Mouse (Mus musculus): ENCODE measurements around the gene Ccr4. TPM values are rescaled to one million over a fixed set of nuclear protein-coding genes. Genes with fewer than 3 reads are reported as not detected.
A peak's percentile ranks its signal among the peaks of the same experiment; 100 is the strongest.

The Ccr4 gene
- polyA plus RNA-seq, 1 experiment from 2014 or later, result not detected

DNA sequence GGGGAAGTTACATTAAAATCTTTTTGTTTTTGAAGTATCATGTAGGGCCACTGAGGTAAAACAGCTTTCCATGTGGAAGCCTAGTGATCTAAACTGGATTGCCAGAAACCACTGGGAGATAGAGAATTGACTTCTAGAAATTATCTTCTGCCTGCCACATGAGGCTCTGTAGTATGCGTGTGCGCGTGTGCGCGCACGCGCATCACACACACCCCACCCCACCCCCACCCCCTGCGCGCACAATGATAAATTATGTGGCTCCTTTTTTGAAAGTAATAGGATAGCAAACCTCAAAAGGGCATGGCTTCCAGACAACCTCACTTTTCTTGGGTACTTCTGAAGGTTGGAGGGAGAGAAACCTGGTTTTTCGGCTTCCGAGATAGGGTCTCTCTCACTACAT lies 2.8 kb downstream of the Ccr4 start:
- DNase-seq (ENCODE audit: low spot score), result no peak
- Histone ChIP-seq H3K27me3 (replicated peaks; ENCODE audit: control insufficient read depth, insufficient read depth, low read length) (no peaks in the 10 kb centered on the region), H3K4me3 (ENCODE audit: low read depth, low read length) (no peak overlapping the region), H3K4me1 (replicated peaks; ENCODE audit: control insufficient read depth, insufficient read depth, low read length) (peaks cover 17% of the 10 kb centered on the region), H3K9ac (ENCODE audit: low read depth, low read length) (no peak overlapping the region), H3K4me2 (no peak overlapping the region), H3K9me3 (ENCODE audit: control insufficient read depth, low read length) (no peaks in the 10 kb centered on the region), H3K27ac (ENCODE audit: low read depth, low read length) (no peak overlapping the region), H3K36me3 (ENCODE audit: control insufficient read depth, insufficient read depth, low read length) (no peaks in the 10 kb centered on the region)
- no peak for ATAC-seq (replicated peaks; ENCODE audit: low FRiP score)
- WGBS, result 79% methylated on average over 11 of the region's 11 CpGs

DNA sequence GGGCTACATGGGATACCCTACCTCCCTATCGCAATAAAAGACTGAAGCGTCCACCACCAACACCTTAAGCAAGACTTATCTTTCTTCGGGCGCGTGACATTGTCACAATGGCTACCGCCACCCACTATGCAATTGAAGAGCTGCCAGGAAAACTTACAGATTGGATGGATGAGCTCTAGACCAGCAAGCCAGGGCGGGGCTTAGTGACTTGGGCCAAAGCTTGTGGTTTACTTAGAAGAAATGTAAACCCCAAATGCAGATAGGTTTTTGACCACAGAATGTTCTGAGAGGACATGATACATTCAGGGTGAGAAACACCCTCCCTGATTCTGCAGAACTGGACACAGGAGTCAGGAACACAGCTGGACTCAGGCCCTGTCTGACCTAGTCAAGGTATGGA lies 3.6 kb downstream of the Ccr4 start:
- no peak for DNase-seq (ENCODE audit: low spot score)
- Histone ChIP-seq H3K4me3 (ENCODE audit: low read depth, low read length) (no peak overlapping the region), H3K27ac (ENCODE audit: low read depth, low read length) (no peak overlapping the region), H3K36me3 (ENCODE audit: control insufficient read depth, insufficient read depth, low read length) (no peaks in the 10 kb centered on the region), H3K4me1 (replicated peaks; ENCODE audit: control insufficient read depth, insufficient read depth, low read length) (peaks cover 17% of the 10 kb centered on the region), H3K9me3 (ENCODE audit: control insufficient read depth, low read length) (no peaks in the 10 kb centered on the region), H3K4me2 (no peak overlapping the region), H3K9ac (ENCODE audit: low read depth, low read length) (no peak overlapping the region), H3K27me3 (replicated peaks; ENCODE audit: control insufficient read depth, insufficient read depth, low read length) (no peaks in the 10 kb centered on the region)
- ATAC-seq (replicated peaks; ENCODE audit: low FRiP score), result 0 out of 2 replicates have a peak, but pooled peaks have one; percentile 9
- 49% methylated on average over 7 of the region's 7 CpGs for WGBS

DNA sequence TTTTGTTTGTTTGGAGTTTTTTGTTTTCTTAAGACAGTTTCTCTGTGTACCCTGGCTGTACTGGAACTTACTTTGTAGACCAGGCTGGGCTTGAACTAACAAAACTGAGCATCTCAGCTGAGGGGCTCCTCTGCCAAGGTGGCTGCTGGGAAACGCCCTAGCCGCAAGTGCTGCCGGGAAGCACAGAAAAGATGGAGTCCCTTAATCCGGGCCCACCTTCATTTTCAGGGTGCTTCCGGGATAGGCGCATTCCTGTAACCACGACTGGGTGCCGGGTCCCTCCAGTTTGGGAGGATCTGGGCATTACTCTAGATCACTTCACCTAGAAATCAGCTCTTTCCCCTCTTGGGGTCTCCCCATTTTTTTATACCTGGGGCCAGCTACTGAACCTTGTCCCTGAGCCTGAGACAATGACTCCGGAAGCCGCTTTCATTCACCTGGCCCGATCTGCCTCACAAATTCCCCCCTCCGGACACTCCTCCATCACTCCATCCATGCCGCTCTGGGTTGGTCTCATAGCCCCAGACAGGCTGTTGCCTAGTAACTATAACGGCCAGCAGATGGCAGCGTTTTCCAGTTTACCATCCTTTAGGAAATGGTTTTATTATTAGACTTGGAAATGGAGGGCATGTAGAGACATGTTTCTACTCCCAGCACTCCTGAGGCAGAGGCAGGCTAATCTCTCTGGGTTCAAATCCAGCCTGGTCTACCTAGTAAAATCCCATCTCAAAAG lies 4.8 kb downstream of the Ccr4 start:
- ATAC-seq (replicated peaks; ENCODE audit: low FRiP score), result peak; percentile 52

DNA sequence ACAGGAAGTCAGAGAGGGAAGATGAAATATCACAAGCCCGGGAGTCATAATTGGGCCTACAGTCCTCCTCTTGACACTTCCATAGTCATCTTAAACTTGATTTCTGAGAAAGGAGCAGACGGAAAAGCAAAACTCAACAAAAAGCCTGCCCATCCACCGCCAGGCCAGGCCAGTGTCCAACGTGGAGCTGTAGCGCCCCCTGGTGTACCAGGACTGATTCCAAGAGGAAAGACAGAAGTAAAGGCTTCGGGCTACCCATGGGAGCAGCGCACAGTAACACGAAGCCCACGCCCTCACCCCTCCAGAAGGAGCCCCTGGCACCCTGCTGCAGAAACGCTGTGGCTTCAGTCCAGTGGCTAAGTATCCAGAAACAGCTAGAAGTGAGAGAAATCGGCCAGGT lies 6.5 kb downstream of the Ccr4 start:
- Histone ChIP-seq H3K4me3 (ENCODE audit: low read depth, low read length) (no peak overlapping the region), H3K9me3 (ENCODE audit: control insufficient read depth, low read length) (no peaks in the 10 kb centered on the region), H3K9ac (ENCODE audit: low read depth, low read length) (no peak overlapping the region), H3K36me3 (ENCODE audit: control insufficient read depth, insufficient read depth, low read length) (no peaks in the 10 kb centered on the region), H3K4me1 (replicated peaks; ENCODE audit: control insufficient read depth, insufficient read depth, low read length) (peaks cover 16% of the 10 kb centered on the region), H3K27me3 (replicated peaks; ENCODE audit: control insufficient read depth, insufficient read depth, low read length) (no peaks in the 10 kb centered on the region), H3K27ac (ENCODE audit: low read depth, low read length) (no peak overlapping the region), H3K4me2 (no peak overlapping the region)
- ATAC-seq (replicated peaks; ENCODE audit: low FRiP score) (peak; percentile 60; the same call in 1 of the 2 replicates), DNase-seq (ENCODE audit: low spot score) (peak; percentile 89)
- WGBS, result 7% methylated on average over 11 of the region's 11 CpGs

More for the DNA sequence above, 4.8 kb downstream of the Ccr4 start:
- Histone ChIP-seq H3K9ac (ENCODE audit: low read depth, low read length) (no peak overlapping the region), H3K4me2 (no peak overlapping the region), H3K4me1 (replicated peaks; ENCODE audit: control insufficient read depth, insufficient read depth, low read length) (peaks cover 17% of the 10 kb centered on the region), H3K27me3 (replicated peaks; ENCODE audit: control insufficient read depth, insufficient read depth, low read length) (no peaks in the 10 kb centered on the region), H3K4me3 (ENCODE audit: low read depth, low read length) (no peak overlapping the region), H3K9me3 (ENCODE audit: control insufficient read depth, low read length) (no peaks in the 10 kb centered on the region), H3K27ac (ENCODE audit: low read depth, low read length) (no peak overlapping the region), H3K36me3 (ENCODE audit: control insufficient read depth, insufficient read depth, low read length) (no peaks in the 10 kb centered on the region)
- DNase-seq (ENCODE audit: low spot score), result peak; percentile 68
- 16% methylated on average over 15 of the region's 15 CpGs for WGBS

DNA sequence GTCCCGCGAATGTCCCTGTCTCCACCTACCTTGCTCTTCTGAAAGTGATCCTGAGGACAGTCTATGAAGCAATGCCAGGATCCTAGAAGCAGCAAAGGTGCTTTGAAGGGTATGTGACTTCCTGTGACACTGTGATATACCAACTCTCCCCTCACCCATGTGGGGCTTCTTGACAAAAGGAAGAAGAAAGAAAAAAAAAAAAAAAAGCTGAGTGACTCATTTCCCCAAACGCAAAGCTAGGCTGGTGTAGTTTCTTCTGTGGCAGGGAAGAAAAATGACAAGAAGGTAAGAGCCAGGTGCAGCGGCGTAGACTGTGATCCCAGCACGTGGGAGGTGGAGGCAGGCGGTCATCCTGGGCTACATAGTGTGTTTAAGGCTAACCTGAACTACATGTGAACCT lies 8.2 kb downstream of the Ccr4 start:
- no peak overlapping the region for H3K4me2 ChIP-seq
- ATAC-seq (replicated peaks; ENCODE audit: low FRiP score) (no peak), DNase-seq (ENCODE audit: low spot score) (no peak)
- WGBS, result 74% methylated on average over 7 of the region's 7 CpGs
- no peak overlapping the region for H3K27ac ChIP-seq (ENCODE audit: low read depth, low read length)
- H3K36me3 ChIP-seq (ENCODE audit: control insufficient read depth, insufficient read depth, low read length), result no peaks in the 10 kb centered on the region
- no peaks in the 10 kb centered on the region for H3K27me3 ChIP-seq (replicated peaks; ENCODE audit: control insufficient read depth, insufficient read depth, low read length)
- H3K4me1 ChIP-seq (replicated peaks; ENCODE audit: control insufficient read depth, insufficient read depth, low read length), result peaks cover 4% of the 10 kb centered on the region; the same call in 1 of the 2 replicates
- H3K4me3 ChIP-seq (ENCODE audit: low read depth, low read length), result no peak overlapping the region
- H3K9ac ChIP-seq (ENCODE audit: low read depth, low read length), result no peak overlapping the region
- H3K9me3 ChIP-seq (ENCODE audit: control insufficient read depth, low read length), result no peaks in the 10 kb centered on the region

DNA sequence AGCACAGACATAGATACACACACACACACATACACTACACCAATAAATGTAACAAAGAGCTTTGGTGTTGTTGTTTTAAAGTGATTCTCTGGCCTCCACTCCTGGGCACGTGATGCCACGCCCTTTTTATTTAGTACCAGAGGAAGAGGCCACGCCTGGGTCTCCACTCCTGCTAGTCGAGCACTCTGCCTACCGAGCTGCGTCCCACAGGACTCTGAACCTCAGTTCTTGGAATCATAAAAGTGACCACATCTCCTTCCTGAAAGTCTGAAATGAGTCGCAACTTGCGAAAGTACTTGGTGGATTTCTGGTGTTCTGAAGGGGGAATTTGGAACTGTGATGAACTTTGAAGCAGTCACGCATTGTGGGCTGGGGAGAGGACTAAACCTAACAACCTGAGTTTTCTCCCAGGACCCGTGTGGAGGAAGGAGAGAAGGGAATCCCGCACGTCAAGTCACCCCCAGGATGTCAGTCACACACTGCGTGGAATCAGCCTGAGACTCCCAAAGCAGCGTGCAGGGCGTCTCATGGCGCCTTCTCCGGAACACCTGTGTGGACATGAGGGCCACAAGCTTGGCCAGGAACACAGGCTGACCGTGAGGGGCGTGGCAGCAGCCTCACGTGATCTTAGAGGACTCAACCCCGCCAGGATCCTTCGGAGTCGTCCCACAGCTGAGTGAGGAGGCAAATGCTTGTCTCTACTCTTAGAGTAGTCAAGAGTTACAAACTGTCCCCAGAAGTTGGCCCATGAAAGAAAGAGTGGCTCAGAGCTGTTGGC lies 17.0 kb downstream of the Ccr4 start:
- Histone ChIP-seq H3K4me1 (replicated peaks; ENCODE audit: control insufficient read depth, insufficient read depth, low read length) (no peaks in the 10 kb centered on the region), H3K4me2 (no peak overlapping the region), H3K9me3 (ENCODE audit: control insufficient read depth, low read length) (no peaks in the 10 kb centered on the region), H3K4me3 (ENCODE audit: low read depth, low read length) (no peak overlapping the region), H3K27ac (ENCODE audit: low read depth, low read length) (no peak overlapping the region), H3K27me3 (replicated peaks; ENCODE audit: control insufficient read depth, insufficient read depth, low read length) (no peaks in the 10 kb centered on the region), H3K36me3 (ENCODE audit: control insufficient read depth, insufficient read depth, low read length) (no peaks in the 10 kb centered on the region), H3K9ac (ENCODE audit: low read depth, low read length) (no peak overlapping the region)
- 76% methylated on average over 23 of the region's 23 CpGs for WGBS
- ATAC-seq (replicated peaks; ENCODE audit: low FRiP score), result no peak
- DNase-seq (ENCODE audit: low spot score), result no peak

DNA sequence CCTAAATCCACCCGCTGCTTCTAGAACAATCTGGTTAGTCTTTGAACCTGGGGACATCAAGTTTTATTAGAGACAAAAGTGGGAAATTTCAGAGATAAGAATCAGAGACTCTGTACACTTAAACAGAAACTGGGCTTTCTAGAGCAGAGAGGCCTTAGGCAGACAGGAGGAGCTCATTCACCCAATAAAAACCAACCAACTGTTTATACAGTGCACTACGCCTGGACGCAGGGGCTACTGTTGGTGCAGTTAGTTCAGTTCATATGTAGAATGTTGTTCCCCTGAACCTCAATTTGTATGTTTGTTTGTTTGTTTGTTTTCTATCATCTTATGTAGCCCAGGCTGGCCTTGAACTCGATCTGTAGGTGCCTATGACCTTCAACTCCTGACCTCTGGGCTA lies 17.9 kb downstream of the Ccr4 start:
- no peaks in the 10 kb centered on the region for H3K9me3 ChIP-seq (ENCODE audit: control insufficient read depth, low read length)
- no peak overlapping the region for H3K4me3 ChIP-seq (ENCODE audit: low read depth, low read length)
- WGBS, result 89% methylated on average over 4 of the region's 4 CpGs
- H3K4me1 ChIP-seq (replicated peaks; ENCODE audit: control insufficient read depth, insufficient read depth, low read length), result no peaks in the 10 kb centered on the region
- H3K9ac ChIP-seq (ENCODE audit: low read depth, low read length), result no peak overlapping the region
- H3K27ac ChIP-seq (ENCODE audit: low read depth, low read length), result no peak overlapping the region
- no peaks in the 10 kb centered on the region for H3K27me3 ChIP-seq (replicated peaks; ENCODE audit: control insufficient read depth, insufficient read depth, low read length)
- no peak overlapping the region for H3K4me2 ChIP-seq
- DNase-seq (ENCODE audit: low spot score) (no peak), ATAC-seq (replicated peaks; ENCODE audit: low FRiP score) (no peak)
- no peaks in the 10 kb centered on the region for H3K36me3 ChIP-seq (ENCODE audit: control insufficient read depth, insufficient read depth, low read length)

DNA sequence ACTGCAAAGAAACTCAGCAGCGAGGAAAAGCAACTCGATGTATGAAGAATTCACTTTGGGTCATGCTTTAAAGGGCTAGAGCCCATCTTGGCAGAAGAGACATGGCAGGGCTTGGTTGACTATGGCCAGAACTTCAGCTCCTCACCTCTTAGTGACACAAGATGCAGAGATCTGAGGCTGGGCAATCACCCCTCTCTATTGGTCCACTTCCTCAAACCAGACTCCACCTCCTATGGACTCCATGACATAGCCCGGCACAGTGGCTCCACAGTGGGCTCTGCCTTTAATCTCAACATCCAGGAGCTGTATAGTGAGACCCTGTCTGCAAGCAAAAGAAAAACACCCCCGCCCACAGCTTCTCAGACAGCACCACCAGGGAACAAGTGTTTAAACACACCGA lies 19.9 kb downstream of the Ccr4 start:
- ATAC-seq (replicated peaks; ENCODE audit: low FRiP score) (no peak), DNase-seq (ENCODE audit: low spot score) (no peak)
- Histone ChIP-seq H3K4me1 (replicated peaks; ENCODE audit: control insufficient read depth, insufficient read depth, low read length) (no peaks in the 10 kb centered on the region), H3K9me3 (ENCODE audit: control insufficient read depth, low read length) (no peaks in the 10 kb centered on the region), H3K4me2 (no peak overlapping the region), H3K4me3 (ENCODE audit: low read depth, low read length) (no peak overlapping the region), H3K36me3 (ENCODE audit: control insufficient read depth, insufficient read depth, low read length) (no peaks in the 10 kb centered on the region), H3K27ac (ENCODE audit: low read depth, low read length) (no peak overlapping the region), H3K27me3 (replicated peaks; ENCODE audit: control insufficient read depth, insufficient read depth, low read length) (no peaks in the 10 kb centered on the region), H3K9ac (ENCODE audit: low read depth, low read length) (no peak overlapping the region)
- WGBS, result 68% methylated on average over 5 of the region's 5 CpGs

DNA sequence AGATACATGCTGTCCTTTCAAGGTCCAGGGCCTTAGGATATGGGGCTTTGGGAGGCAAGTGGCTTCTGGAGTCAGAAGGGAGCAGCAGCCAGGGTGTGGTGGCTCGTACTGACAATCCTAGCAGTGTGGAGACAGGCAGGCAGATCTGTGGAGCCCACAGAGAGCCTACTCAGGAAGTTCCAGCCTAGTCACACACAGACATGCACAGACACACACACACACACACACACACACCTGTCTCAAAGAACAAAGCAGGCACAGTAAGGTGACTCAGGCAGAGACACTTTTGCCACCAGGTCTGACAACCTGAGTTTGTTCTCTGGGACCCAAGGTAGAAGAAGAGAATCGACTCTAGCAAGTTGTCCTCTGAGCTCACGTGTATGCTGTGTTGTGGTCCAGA lies 23.8 kb downstream of the Ccr4 start:
- Histone ChIP-seq H3K4me3 (ENCODE audit: low read depth, low read length) (no peak overlapping the region), H3K9ac (ENCODE audit: low read depth, low read length) (no peak overlapping the region), H3K27ac (ENCODE audit: low read depth, low read length) (no peak overlapping the region), H3K9me3 (ENCODE audit: control insufficient read depth, low read length) (no peaks in the 10 kb centered on the region), H3K36me3 (ENCODE audit: control insufficient read depth, insufficient read depth, low read length) (no peaks in the 10 kb centered on the region), H3K4me1 (replicated peaks; ENCODE audit: control insufficient read depth, insufficient read depth, low read length) (no peaks in the 10 kb centered on the region), H3K27me3 (replicated peaks; ENCODE audit: control insufficient read depth, insufficient read depth, low read length) (no peaks in the 10 kb centered on the region), H3K4me2 (no peak overlapping the region)
- DNase-seq (ENCODE audit: low spot score) (no peak), ATAC-seq (replicated peaks; ENCODE audit: low FRiP score) (no peak)
- WGBS, result 63% methylated on average over 3 of the region's 3 CpGs

Measured in liver, embryonic 11.5 days (tissue).